Mouse (Mus musculus): ENCODE data around the gene Olfr355.

Olfr355 gene

DNA sequence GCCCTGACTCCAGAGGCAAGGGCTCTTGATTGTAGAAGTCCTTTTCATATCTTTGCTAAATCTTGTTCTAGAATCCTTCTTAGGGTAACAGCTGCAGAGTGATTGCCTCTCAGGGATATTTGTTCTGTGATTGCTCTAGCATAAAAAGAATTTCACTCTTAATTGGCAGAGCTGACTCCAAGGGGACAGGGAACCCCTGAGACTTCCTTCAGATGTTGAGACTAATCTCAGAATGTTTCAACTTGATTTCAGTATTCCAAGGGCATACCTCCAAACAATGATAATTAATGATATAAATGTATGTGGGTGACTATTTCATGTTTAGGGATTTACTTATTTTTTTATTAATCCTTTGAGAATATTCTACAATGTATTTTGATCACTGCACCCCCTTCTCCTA lies at the start of gene Olfr355:
Olfr355 (minus strand) TSS at position 101 of the 400 bp plus-strand sequence.
- DNase-seq = no peak

DNA sequence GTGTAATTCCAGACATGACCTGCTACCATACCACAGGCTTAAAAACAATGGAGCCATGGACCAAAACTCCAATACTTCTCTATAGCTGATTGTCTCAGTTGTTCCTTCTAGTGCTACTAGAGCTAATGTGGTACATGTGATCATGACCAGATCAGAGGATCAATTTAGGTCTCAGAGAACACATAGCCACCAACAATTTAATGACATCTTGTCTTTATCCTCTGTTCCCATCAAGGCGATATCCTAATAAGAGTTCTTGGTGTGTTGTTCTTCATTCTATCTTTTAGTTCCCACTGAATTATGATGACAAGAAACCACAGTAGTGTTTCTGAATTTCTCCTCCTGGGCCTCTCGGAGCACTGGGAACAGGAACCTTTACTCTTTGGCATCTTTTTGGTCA lies 8.1 kb upstream of the Olfr355 start, which contains the start of gene Olfr356:
Olfr356 (plus strand) TSS at position 301 of the 400 bp plus-strand sequence.
- DNase-seq = no peak

DNA sequence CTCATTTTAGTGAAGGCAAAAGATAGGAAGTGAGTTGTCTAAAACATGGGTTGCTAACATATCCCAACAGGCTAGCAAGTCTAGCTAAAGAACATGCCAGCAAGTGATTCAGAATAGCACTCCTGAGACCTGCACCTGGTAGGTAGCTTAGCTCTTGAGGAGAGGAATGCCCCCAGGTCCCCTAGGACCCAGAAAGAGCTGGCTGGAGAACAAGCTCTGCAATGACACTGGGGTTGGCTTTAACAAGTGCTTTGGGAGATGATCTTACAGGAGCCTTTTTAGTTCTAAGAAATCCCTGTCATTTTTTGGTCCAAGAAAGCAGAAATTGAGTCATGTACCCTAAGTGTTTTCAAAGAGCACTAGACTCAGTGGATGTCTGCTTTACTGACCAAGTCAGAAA lies 23.3 kb downstream of the Olfr355 start, which contains the start of gene Olfr354:
Olfr354 (plus strand) TSS at position 301 of the 400 bp plus-strand sequence.
- no peak for DNase-seq

DNA sequence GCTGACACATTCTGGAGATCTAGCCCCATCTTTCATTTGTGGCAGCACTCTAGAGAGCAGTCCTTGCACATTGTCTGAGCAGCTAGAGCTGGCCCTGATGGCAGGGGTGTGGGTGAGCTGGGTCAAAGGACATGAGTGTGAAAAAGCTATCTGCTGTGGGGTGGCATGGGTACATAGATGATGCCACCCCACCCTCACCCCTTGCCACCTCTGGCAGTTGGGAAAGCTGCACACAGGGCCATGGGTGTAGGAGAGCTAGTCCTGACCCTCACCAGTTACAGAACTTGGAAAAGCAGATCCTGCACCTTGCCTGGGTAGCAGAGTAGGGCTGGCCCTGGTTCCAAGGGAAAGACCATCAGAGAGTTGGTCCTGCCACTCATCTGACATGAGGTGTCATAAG lies 31.6 kb downstream of the Olfr355 start:
- no peak for DNase-seq

DNA sequence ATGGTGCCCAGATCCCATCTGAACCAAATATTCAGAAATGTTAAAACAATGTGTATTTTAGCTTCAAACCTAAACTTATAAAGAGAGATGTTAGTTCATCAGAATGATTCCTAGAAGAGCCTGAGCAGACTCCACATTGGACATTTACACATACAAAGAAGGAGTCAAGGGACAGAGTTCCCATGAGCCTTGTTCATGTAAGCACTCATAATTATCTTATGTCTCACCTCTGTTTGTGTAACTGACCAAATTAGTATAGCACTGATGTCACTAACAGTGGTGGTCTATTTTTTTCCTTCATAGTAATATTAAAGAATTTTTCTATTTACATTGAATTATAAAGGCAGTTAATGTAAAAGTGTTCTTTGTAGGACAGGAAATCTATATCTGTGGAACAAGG lies 35.9 kb downstream of the Olfr355 start, which contains the start of gene Olfr353:
Olfr353 (minus strand) TSS at position 101 of the 400 bp plus-strand sequence.
- DNase-seq = no peak

Data from kidney, postnatal 10 days (tissue).